Comparison of ENCODE assay signal across 8 mouse cellular contexts in the genomic region with DNA sequence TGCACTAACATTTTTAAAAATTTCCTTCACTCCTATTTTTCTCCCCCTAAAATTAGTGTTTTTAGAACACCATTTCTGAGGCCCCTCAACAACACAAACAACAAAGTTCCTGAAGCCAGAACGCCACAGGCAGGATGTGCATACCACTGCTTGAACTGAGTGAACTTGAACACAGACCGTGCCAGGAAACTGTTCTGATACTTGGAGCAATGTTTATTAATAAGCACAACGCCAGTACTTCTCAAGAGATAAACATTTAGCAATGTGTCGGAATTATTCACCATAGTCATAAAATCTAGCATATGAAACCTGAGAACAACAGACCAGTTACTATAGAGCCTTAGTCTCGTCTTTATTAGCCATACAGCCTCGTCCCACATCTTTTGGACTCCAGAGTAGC. TPM values are rescaled to one million over a fixed set of nuclear protein-coding genes. Genes with fewer than 3 reads are reported as not detected.
"Had no signal": no experiment of that assay in that cellular context is flagged by ENCODE, and none has a peak within 500 bp of the region (broad histone marks: within the 10 kb centered on the region; RNA-seq: fewer than 3 reads in every experiment).

No protein-coding gene starts in this region.

- H3K9me3 ChIP-seq: limb, embryonic 13.5 days; liver, embryonic 15.5 days; midbrain, embryonic 10.5 days; neural tube, embryonic 12.5 days had no signal

- H3K4me1 ChIP-seq: neural tube, embryonic 12.5 days had no signal

- H3K4me3 ChIP-seq: layer of hippocampus, adult 2 months; limb, embryonic 13.5 days; liver, embryonic 15.5 days; midbrain, embryonic 10.5 days; neural tube, embryonic 12.5 days had no signal

- H3K27ac ChIP-seq: hindbrain, postnatal 0 days; layer of hippocampus, adult 2 months; limb, embryonic 13.5 days; liver, embryonic 15.5 days; neural tube, embryonic 12.5 days had no signal

- H3K36me3 ChIP-seq: limb, embryonic 13.5 days; liver, embryonic 15.5 days; midbrain, embryonic 10.5 days; neural tube, embryonic 12.5 days had no signal

- H3K4me2 ChIP-seq: liver, embryonic 15.5 days had no signal

- H3K27me3 ChIP-seq: limb, embryonic 13.5 days; liver, embryonic 15.5 days; neural tube, embryonic 12.5 days had no signal

- DNase-seq: right cerebral cortex, postnatal 4 days; spleen, adult 18-20 months had no signal

- H3K9ac ChIP-seq: limb, embryonic 13.5 days; liver, embryonic 15.5 days; neural tube, embryonic 12.5 days had no signal

RNA-seq across cellular contexts. Expression of a gene that starts 0.6 kb away (rescaled TPM):
- polyA plus RNA-seq: liver, embryonic 15.5 days had no signal
